Mouse (Mus musculus) limb, embryonic 12.5 days (tissue): Measurements from ENCODE around the gene Ttyh3. TPM values are rescaled to one million over a fixed set of nuclear protein-coding genes. Genes with fewer than 3 reads are reported as not detected.

ENCODE experiments used
- ATAC-seq: fragments of 200-750 bp; cut with Nextera tagmentation; 2 replicates; pipeline ENCODE4 v1.8.0; 2017; ENCODE audit warnings: low read depth, moderate TSS enrichment; ENCODE audit not compliant: insufficient number of reproducible peaks, insufficient read depth, low FRiP score, low TSS enrichment
- H3K27ac ChIP-seq: fragments of 300-500 bp; sonication (generic); 2 replicates; pipeline ENCODE4 v1.5.1; 2016; ENCODE audit warnings: mild to moderate bottlenecking, moderate library complexity
- H3K27me3 ChIP-seq: fragments of 300-500 bp; sonication (generic); 2 replicates; pipeline ENCODE4 v1.6.1; 2016; ENCODE audit warnings: mild to moderate bottlenecking, moderate library complexity
- H3K36me3 ChIP-seq: fragments of 300-500 bp; sonication (generic); 2 replicates; pipeline ENCODE4 v1.6.1; 2016; ENCODE audit warnings: mild to moderate bottlenecking, moderate library complexity
- H3K4me1 ChIP-seq: fragments of 300-500 bp; sonication (generic); replicated peaks from 2 replicates; pipeline ENCODE4 v1.6.1; 2016
- H3K4me2 ChIP-seq: fragments of 300-500 bp; sonication (generic); 2 replicates; pipeline ENCODE4 v1.6.1; 2016; ENCODE audit warnings: mild to moderate bottlenecking, moderate library complexity
- H3K4me3 ChIP-seq: fragments of 300-500 bp; sonication (generic); replicated peaks from 2 replicates; pipeline ENCODE4 v1.5.1; 2016; ENCODE audit warnings: mild to moderate bottlenecking
- H3K9ac ChIP-seq: fragments of 300-500 bp; sonication (generic); replicated peaks from 2 replicates; pipeline ENCODE4 v1.6.1; 2016; ENCODE audit warnings: mild to moderate bottlenecking, moderate library complexity
- H3K9me3 ChIP-seq: fragments of 300-500 bp; sonication (generic); 2 replicates; pipeline ENCODE4 v1.6.1; 2016; ENCODE audit warnings: mild to moderate bottlenecking, moderate library complexity
- WGBS: fragments of 180-500 bp; shearing (Covaris S2); methylation state at CpG from one replicate; pipeline ENCODE4 v1.1.7; 2016; 5-methylcytosine and 5-hydroxymethylcytosine counted together
- polyA plus RNA-seq: library from polyadenylated mRNA; unstranded; fragments of >200 nt; fragmentation: Nextera tagmentation; extraction: Ambion mirVana; gene quantifications from 2 replicates; pipeline ENCODE4 v1.2.1, GENCODE M21; 2016

Gene Ttyh3
- polyA plus RNA-seq, 1 experiment from 2014 or later = 48.8 TPM

DNA sequence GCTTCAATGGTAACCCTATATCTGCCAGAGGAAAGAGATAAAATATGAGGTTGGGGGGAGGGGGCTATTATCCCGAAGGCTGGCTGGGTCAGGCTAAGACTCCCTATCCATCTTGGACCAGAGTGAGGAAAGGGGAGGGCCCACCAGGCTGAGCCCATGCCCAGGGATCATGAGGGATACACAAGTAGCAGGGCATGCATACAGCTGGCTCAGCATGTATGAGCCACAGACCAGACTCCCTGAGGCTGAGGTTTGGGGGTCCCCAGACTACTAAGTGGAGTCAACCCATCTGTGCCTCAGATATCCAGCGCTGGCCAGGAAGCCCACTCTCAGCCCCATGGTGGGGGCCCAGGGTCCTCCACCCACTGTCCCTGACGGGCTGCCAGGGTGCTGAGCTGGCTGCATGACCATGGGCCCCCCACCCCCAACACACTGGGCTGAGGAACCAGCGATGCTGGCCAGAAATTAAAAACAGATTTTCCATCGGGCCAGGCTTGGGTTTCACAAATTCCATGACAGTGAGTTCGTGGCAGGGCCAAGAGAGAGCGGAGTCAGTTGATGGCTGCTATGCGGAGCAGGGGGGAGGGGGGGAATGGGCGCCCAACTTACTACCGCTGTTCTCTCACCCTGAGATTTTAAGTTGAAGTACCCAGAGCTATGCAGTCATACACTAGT, 7.4 kb downstream of the Ttyh3 start:
- WGBS = 23% methylated on average over 10 of the region's 10 CpGs

DNA sequence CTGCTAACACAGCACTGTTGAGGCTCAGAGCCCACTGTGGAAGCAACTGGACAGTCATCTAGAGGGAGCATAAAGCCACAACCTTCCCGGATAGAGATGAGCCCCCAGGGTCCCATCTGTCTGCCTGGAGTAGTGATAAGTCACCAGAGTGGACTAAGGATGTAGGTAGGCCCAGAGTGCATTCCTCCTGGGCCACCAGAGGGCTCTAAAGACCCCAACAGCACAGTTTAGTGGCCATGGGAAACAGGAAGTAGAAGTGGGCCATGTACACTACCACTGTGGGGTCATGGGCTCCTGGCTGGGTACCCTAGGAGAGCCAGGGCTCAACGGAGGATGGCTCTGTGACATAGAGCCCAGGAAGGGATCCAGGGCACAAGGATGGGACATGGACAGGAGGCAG, 8.0 kb downstream of the Ttyh3 start:
- H3K4me2 ChIP-seq = peak overlapping the region; percentile 44
- WGBS = 69% methylated on average over 2 of the region's 2 CpGs

More for the DNA sequence above, 7.4 kb downstream of the Ttyh3 start:
- Histone ChIP-seq H3K4me1 (peaks cover 48% of the 10 kb centered on the region), H3K27ac (peak overlapping the region; percentile 80), H3K9me3 (no peaks in the 10 kb centered on the region), H3K4me3 (peak overlapping the region; percentile 4; the same call in 1 of the 2 replicates), H3K36me3 (peaks cover 83% of the 10 kb centered on the region), H3K27me3 (no peaks in the 10 kb centered on the region), H3K9ac (peak overlapping the region; percentile 45; the same call in 1 of the 2 replicates), H3K4me2 (peak overlapping the region; percentile 44)
- peak; percentile 46 for ATAC-seq

DNA sequence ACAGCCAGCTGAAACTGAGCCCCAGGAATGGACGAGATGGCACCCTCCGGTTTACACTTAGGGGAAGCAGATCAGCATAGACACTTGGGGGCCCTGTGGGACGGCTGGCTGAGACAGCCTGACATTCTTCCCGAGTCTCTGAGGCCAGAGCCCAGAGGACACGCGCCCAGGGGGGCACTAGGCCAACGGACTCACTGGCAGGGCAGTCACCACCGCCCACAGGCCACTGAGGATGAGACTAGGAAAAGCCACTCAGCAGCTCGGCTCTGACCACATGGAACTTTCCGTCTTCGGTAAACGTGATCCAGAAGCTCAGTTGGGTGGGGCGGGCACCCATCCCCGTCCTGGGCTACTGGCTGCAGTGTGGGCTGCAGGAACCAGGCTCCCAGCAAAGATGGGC, 9.0 kb downstream of the Ttyh3 start:
- ATAC-seq = no peak
- Histone ChIP-seq H3K4me1 (peaks cover 34% of the 10 kb centered on the region), H3K4me2 (no peak overlapping the region), H3K36me3 (peaks cover 83% of the 10 kb centered on the region), H3K27ac (no peak overlapping the region), H3K27me3 (no peaks in the 10 kb centered on the region), H3K4me3 (no peak overlapping the region), H3K9me3 (no peaks in the 10 kb centered on the region), H3K9ac (no peak overlapping the region)
- 92% methylated on average over 14 of the region's 14 CpGs for WGBS

More for the DNA sequence above, 8.0 kb downstream of the Ttyh3 start:
- peak overlapping the region; percentile 80 for H3K27ac ChIP-seq
- H3K36me3 ChIP-seq = peaks cover 83% of the 10 kb centered on the region
- 0 out of 2 replicates have a peak overlapping the region, but pooled peaks have one; percentile 4 for H3K4me3 ChIP-seq
- no peaks in the 10 kb centered on the region for H3K27me3 ChIP-seq
- no peak for ATAC-seq
- no peaks in the 10 kb centered on the region for H3K9me3 ChIP-seq
- no peak overlapping the region for H3K9ac ChIP-seq
- peaks cover 43% of the 10 kb centered on the region for H3K4me1 ChIP-seq

DNA sequence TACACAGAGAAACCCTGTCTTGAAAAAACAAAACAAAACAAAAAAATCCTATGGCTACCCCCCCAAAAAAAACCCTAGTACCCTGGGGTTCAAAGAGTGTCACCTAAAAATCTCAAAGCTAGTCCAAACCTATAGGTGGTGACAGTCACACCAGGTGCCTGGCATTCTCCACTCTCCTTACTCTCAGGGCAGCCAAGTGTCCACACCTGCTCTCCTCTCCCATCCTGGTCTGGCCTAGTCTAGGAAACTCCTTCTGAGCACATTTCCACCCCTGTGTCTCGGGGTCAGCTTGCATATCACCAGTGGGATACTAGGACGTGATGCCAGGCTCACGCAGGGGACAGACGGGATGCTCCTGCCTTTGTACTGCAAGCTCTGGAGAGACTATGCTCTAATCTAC, 9.5 kb downstream of the Ttyh3 start:
- Histone ChIP-seq H3K36me3 (peaks cover 83% of the 10 kb centered on the region), H3K4me3 (no peak overlapping the region), H3K4me2 (no peak overlapping the region), H3K9ac (no peak overlapping the region), H3K4me1 (peaks cover 33% of the 10 kb centered on the region), H3K9me3 (no peaks in the 10 kb centered on the region), H3K27ac (no peak overlapping the region), H3K27me3 (no peaks in the 10 kb centered on the region)
- no peak for ATAC-seq
- WGBS = 93% methylated on average over 4 of the region's 4 CpGs

DNA sequence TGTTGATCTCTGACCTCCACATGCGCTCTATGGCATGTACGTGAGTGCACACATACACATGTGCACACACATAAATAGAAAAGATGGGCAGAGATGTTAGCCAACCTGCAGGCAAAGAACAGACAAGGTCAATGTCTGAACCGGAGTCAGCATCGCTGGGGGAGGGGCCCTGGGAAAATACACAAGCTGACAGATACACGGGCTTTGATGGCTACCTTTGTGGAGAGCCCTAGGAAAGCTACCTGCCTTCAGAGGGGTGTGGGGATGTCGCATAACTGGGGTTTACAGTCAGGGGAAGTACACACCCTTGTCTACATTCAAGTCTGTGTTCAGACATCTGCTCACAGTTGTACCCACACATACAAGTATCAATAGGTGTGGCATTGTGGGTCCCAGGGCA, 10.3 kb downstream of the Ttyh3 start:
- no peaks in the 10 kb centered on the region for H3K9me3 ChIP-seq
- no peak overlapping the region for H3K9ac ChIP-seq
- peaks cover 31% of the 10 kb centered on the region for H3K4me1 ChIP-seq
- no peak overlapping the region for H3K27ac ChIP-seq
- no peak for ATAC-seq
- no peaks in the 10 kb centered on the region for H3K27me3 ChIP-seq
- no peak overlapping the region for H3K4me3 ChIP-seq
- 97% methylated on average over 6 of the region's 6 CpGs for WGBS
- no peak overlapping the region for H3K4me2 ChIP-seq
- H3K36me3 ChIP-seq = peaks cover 83% of the 10 kb centered on the region

DNA sequence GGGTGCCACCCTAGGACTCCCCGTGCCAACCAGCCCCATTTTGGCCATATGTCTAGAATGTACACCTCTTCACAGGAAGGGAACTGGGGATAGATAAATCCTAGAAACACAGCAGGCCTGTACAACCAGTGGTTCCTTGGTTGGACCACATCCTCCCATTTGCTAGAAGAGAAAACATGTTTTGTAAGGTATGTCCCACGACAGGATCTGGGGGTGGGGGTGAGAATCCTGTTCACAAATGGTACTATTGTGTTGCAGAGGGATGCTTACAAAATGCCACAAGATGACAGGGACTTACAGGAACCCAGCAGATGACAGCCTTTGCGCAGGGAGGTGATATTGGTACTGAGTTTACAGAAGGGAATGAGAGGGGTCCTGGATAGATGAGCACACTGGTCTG, 10.8 kb downstream of the Ttyh3 start:
- WGBS = 91% methylated on average over 3 of the region's 3 CpGs
- peaks cover 83% of the 10 kb centered on the region for H3K36me3 ChIP-seq
- no peaks in the 10 kb centered on the region for H3K9me3 ChIP-seq
- peaks cover 26% of the 10 kb centered on the region for H3K4me1 ChIP-seq
- H3K9ac ChIP-seq = no peak overlapping the region
- no peak overlapping the region for H3K4me3 ChIP-seq
- ATAC-seq = no peak
- no peaks in the 10 kb centered on the region for H3K27me3 ChIP-seq
- H3K27ac ChIP-seq = no peak overlapping the region
- no peak overlapping the region for H3K4me2 ChIP-seq

DNA sequence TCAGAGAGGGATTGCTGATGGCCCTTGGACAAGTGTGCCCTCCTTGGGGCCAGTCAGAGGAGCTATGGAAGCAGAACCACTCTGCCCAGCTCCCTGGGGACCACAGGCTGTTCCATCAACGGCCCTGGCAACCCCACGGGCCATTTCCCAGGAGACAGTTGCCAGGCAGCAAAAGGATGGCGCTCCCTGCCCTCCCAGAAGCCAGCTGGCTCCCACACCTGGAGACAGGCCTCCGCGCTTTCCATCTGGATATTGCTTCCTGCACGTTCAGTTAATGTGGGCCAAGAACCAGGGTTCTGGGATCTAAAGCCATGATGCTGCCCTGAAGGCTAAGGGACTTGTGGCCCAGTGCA, 11.8 kb downstream of the Ttyh3 start:
- Histone ChIP-seq H3K27me3 (no peaks in the 10 kb centered on the region), H3K9me3 (no peaks in the 10 kb centered on the region), H3K9ac (no peak overlapping the region), H3K36me3 (peaks cover 89% of the 10 kb centered on the region), H3K27ac (no peak overlapping the region), H3K4me2 (no peak overlapping the region), H3K4me3 (no peak overlapping the region), H3K4me1 (peaks cover 17% of the 10 kb centered on the region)
- 87% methylated on average over 6 of the region's 6 CpGs for WGBS
- no peak for ATAC-seq

DNA sequence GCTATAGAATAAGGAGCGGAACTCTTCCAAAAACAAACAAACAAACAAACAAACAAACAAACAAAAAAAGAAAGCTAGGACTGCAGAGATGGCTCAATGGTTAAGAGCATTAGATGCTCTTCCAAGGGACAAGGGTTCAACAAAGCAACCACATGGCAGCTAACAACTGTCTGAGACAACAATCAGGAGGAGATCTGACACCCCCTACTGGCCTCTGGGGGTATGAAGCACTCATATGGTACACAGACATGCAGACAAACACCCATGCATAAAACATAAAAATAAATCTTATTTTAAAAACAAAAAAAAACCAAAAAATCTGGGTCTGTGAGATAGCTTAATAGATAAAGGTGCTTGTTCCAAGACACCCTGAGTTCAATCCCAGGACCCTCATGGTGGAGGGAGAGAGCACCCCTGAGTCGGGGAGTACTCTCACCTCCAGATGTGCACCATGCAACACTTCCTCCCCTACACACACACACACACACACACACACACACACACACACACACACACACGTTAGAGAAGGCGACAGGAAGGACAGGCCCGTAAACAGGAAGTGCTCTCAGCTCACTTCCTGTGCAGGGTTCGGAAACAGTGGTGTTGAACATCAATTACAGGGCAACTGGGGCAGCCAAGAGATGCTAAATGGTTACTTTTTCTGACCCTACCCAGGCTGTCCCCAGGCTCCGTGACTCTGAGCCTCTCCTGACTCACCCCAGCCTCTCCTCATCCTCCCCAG, 12.3 kb downstream of the Ttyh3 start:
- H3K9ac ChIP-seq = no peak overlapping the region
- no peaks in the 10 kb centered on the region for H3K27me3 ChIP-seq
- no peak overlapping the region for H3K4me2 ChIP-seq
- WGBS = 87% methylated on average over 7 of the region's 7 CpGs
- H3K9me3 ChIP-seq = no peaks in the 10 kb centered on the region
- peaks cover 11% of the 10 kb centered on the region for H3K4me1 ChIP-seq
- no peak for ATAC-seq
- no peak overlapping the region for H3K27ac ChIP-seq
- no peak overlapping the region for H3K4me3 ChIP-seq
- H3K36me3 ChIP-seq = peaks cover 94% of the 10 kb centered on the region

DNA sequence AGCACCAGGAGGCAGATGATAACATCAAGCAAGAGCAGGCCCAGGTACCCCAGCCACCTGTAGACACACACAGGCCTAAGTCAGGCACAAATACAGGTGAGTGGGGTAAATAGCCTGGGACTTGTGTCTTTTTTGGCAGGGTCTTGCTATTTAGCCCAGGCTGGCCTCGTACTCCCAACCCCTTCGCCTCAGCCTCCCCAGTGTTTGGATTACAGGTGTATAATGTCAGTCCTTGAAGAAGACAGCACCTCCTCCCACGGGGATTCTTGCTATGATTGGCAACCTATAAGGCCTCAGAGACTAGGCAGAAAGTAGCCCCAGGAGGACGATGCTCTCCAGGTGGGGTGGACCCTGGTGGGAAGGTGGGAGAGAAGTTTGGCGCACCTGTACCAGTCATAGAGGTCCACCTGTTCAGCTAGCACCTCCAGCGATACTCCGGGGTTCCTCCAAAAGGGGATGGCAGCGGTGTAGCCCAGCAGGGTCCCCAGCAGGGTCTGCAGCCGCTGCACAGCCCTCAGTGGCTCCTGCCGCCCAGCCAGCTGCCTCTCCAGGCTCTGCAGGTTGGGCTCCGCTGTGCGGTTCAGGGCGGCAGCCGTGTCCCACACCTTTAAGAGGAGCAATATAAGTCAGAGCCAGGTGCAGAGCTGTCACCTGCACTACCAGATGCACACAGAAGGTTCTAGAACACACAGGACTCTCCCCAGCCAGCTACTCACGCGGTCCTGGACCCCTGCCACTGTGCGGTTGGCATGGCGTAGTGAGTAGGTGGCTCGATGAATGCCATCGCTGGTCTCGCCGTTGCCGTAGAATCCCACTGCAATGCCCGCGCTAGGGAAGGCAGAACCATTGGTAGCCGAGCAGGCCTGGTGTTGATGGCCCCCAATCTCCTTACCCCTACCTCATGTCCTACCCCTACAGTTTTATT, 13.8 kb downstream of the Ttyh3 start:
- Histone ChIP-seq H3K4me3 (no peak overlapping the region), H3K4me1 (no peaks in the 10 kb centered on the region; the same call in 1 of the 2 replicates)
- 93% methylated on average over 26 of the region's 26 CpGs for WGBS

DNA sequence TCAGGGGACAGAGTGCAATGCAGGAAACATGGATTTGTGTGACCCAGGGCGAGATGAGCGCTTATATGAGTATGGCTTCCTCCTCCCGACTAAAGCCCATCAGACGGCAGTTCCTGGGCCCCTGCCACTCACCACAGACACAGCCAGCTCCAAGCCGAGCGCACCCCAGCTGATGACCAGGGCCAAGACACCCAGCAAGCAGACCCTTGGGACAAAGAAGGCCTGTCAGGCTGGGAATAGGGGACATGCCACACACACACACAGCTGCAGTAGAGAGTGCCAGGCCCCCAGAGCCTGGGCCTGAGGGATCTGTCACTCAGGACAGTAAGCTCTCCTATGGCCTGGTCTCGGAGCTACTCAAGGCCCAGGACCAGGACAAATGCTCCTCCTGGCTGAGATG, 15.4 kb downstream of the Ttyh3 start:
- no peak overlapping the region for H3K9ac ChIP-seq
- H3K27me3 ChIP-seq = no peaks in the 10 kb centered on the region
- H3K4me3 ChIP-seq = no peak overlapping the region
- 92% methylated on average over 7 of the region's 7 CpGs for WGBS
- H3K4me2 ChIP-seq = no peak overlapping the region
- H3K27ac ChIP-seq = no peak overlapping the region
- no peak for ATAC-seq
- H3K4me1 ChIP-seq = no peaks in the 10 kb centered on the region; the same call in 1 of the 2 replicates
- peaks cover 100% of the 10 kb centered on the region for H3K36me3 ChIP-seq
- peaks cover 8% of the 10 kb centered on the region; the same call in 1 of the 2 replicates for H3K9me3 ChIP-seq

More for the DNA sequence above, 13.8 kb downstream of the Ttyh3 start:
- H3K9me3 ChIP-seq = no peaks in the 10 kb centered on the region
- H3K27me3 ChIP-seq = no peaks in the 10 kb centered on the region
- H3K27ac ChIP-seq = no peak overlapping the region
- no peak overlapping the region for H3K9ac ChIP-seq
- no peak overlapping the region for H3K4me2 ChIP-seq
- H3K36me3 ChIP-seq = peaks cover 100% of the 10 kb centered on the region
- no peak for ATAC-seq

DNA sequence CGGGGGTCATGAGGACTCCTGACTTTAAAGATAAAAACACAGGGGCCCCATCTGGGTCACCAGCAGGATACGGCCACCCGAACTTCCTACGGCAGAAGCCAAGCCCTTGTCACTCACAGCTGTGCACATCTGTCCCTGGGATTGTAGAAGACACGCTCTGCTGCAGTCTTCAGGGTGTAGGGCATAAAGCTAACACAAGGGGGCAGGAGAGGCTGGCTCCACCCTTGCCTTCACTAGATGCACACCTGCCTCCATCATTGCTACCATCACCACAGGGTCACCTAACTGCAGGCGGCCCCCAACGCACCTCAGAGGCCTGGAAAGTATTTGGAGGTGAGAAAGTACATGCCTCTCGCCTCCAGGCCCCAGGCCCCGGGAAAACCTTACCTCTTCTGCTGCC, 19.8 kb downstream of the Ttyh3 start:
- no peak overlapping the region for H3K4me2 ChIP-seq
- peaks cover 100% of the 10 kb centered on the region for H3K36me3 ChIP-seq
- ATAC-seq = no peak
- H3K27ac ChIP-seq = no peak overlapping the region
- 91% methylated on average over 9 of the region's 9 CpGs for WGBS
- H3K9ac ChIP-seq = no peak overlapping the region
- H3K27me3 ChIP-seq = no peaks in the 10 kb centered on the region
- peaks cover 13% of the 10 kb centered on the region for H3K9me3 ChIP-seq
- no peaks in the 10 kb centered on the region for H3K4me1 ChIP-seq
- no peak overlapping the region for H3K4me3 ChIP-seq
